Mouse (Mus musculus) gastrocnemius, postnatal 25 days (tissue): ENCODE data around the gene Gm42674. TPM values are rescaled to one million over a fixed set of nuclear protein-coding genes. Genes with fewer than 3 reads are reported as not detected.

ENCODE experiments used
- DNase-seq: peaks from one replicate; pipeline ENCODE4 v3.0.0; 2022
- long read RNA-seq, 2 experiments: library from polyadenylated mRNA; stranded (forward); transcript quantifications; one replicate each; pipeline ENCODE4 v2.0.0; 2021
- total RNA-seq, 2 experiments: library from RNA; stranded (reverse); gene quantifications; 1 replicate in 1 of 2; 2 replicates in 1 of 2; pipeline ENCODE4 v1.2.3; 2021

Gene Gm42674
- not detected for total RNA-seq
- long read RNA-seq, experiment 1, partial matches to known transcripts, result 0 of 1 reads
- long read RNA-seq, experiment 1, other reads (novel, unspliced or antisense), result 1 of 1 reads
- long read RNA-seq, experiment 2, result 0 reads

- no peak for DNase-seq
Observed at GRCm38 (mm10) chr3:90601486-90602110, at the start of gene Gm42674. TSS of gene Gm42674 (plus strand) at chr3:90601904.

- DNase-seq, result no peak
Observed at GRCm38 (mm10) chr3:90552231-90552630, 49.5 kb upstream of the Gm42674 start.

- peak; percentile 24 for DNase-seq
Observed at GRCm38 (mm10) chr3:90555954-90556353, 45.8 kb upstream of the Gm42674 start.

GRCm38 (mm10) chr3:90560008-90560628, 41.6 kb upstream of the Gm42674 start, which contains the start of gene S100a3:
TSS of gene S100a3 (plus strand) at chr3:90560578.
- no peak for DNase-seq

GRCm38 (mm10) chr3:90574691-90575090, 27.0 kb upstream of the Gm42674 start:
- DNase-seq, result peak; percentile 48

- DNase-seq, result no peak
Observed at GRCm38 (mm10) chr3:90575320-90575719, 26.4 kb upstream of the Gm42674 start.

- DNase-seq, result no peak
Observed at GRCm38 (mm10) chr3:90576351-90577001, 25.2 kb upstream of the Gm42674 start.

- no peak for DNase-seq
Observed at GRCm38 (mm10) chr3:90579433-90579832, 22.3 kb upstream of the Gm42674 start.

GRCm38 (mm10) chr3:90581141-90581540, 20.6 kb upstream of the Gm42674 start:
- DNase-seq, result no peak

- no peak for DNase-seq
Observed at GRCm38 (mm10) chr3:90582156-90582555, 19.5 kb upstream of the Gm42674 start.

GRCm38 (mm10) chr3:90582556-90582955, 19.1 kb upstream of the Gm42674 start:
- DNase-seq, result no peak

GRCm38 (mm10) chr3:90583893-90584292, 17.8 kb upstream of the Gm42674 start:
- DNase-seq, result peak; percentile 33

- peak; percentile 56 for DNase-seq
Observed at GRCm38 (mm10) chr3:90585595-90585994, 16.1 kb upstream of the Gm42674 start.

GRCm38 (mm10) chr3:90586016-90586643, 15.6 kb upstream of the Gm42674 start:
- no peak for DNase-seq

- peak; percentile 86 for DNase-seq
Observed at GRCm38 (mm10) chr3:90586906-90587305, 14.8 kb upstream of the Gm42674 start.

- DNase-seq, result no peak
Observed at GRCm38 (mm10) chr3:90587361-90588101, 14.2 kb upstream of the Gm42674 start.

- no peak for DNase-seq
Observed at GRCm38 (mm10) chr3:90589390-90589789, 12.3 kb upstream of the Gm42674 start.

GRCm38 (mm10) chr3:90589947-90590346, 11.8 kb upstream of the Gm42674 start, which contains the start of gene S100a2:
TSS of gene S100a2 (plus strand) at chr3:90590247.
- DNase-seq, result no peak

- DNase-seq, result no peak
Observed at GRCm38 (mm10) chr3:90594466-90594865, 7.2 kb upstream of the Gm42674 start.

GRCm38 (mm10) chr3:90595556-90595955, 6.1 kb upstream of the Gm42674 start:
- no peak for DNase-seq

- no peak for DNase-seq
Observed at GRCm38 (mm10) chr3:90596810-90597209, 4.9 kb upstream of the Gm42674 start.

GRCm38 (mm10) chr3:90597736-90598135, 4.0 kb upstream of the Gm42674 start:
- DNase-seq, result no peak
